Mouse (Mus musculus) heart, adult 2 months (tissue): Measurements from ENCODE around the gene Bmp8a.

Source experiments
- CTCF ChIP-seq: fragments of 200-600 bp; IDR thresholded peaks from 2 replicates; pipeline ENCODE4 v1.8.1; 2022; ENCODE audit warnings: antibody characterized with exemption, mild to moderate bottlenecking, moderate library complexity
- EP300 ChIP-seq: fragments of 200-500 bp; IDR thresholded peaks from 2 replicates; pipeline ENCODE4 v1.6.1; 2011; ENCODE audit warnings: low read depth, low read length, control low read depth; ENCODE audit not compliant: insufficient read depth
- POLR2A ChIP-seq: fragments of 200-500 bp; IDR thresholded peaks from 2 replicates; pipeline ENCODE4 v1.6.1; 2011; ENCODE audit warnings: mild to moderate bottlenecking, low read depth, low read length, control low read depth; ENCODE audit not compliant: insufficient read depth

DNA sequence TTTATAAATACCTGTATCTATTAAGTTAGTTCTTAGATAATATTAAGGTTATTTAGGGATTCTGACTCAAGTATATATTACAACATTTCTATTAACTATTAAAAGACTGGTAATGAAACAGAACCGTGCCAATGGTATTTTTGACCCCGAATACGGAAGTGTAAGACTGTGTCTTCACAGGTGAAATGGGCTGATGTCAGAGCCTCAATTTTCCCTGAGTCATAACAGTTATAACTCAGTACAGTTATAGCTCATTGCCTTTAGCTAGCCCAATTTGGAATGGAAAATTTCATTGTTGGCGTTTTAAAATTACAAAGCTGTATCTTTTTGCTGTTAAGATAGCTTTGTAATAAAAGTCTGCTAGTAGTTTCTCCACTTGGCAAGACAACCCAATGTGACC, 20.5 kb upstream of the Bmp8a start:
- no peak for TF ChIP-seq CTCF
- no peak for TF ChIP-seq POLR2A
- no peak for TF ChIP-seq EP300
